Mouse (Mus musculus) CH12.LX (cell line): ENCODE data around the gene Pik3cb. TPM values are rescaled to one million over a fixed set of nuclear protein-coding genes. Genes with fewer than 3 reads are reported as not detected.

Experiments used
- DNase-seq: peaks from one replicate; pipeline ENCODE4 v3.0.0-alpha.2; 2013; ENCODE audit errors: extremely low read depth
- H3K27ac ChIP-seq: 2 replicates; pipeline ENCODE4 v1.5.1; 2012; ENCODE audit warnings: low read depth, mild to moderate bottlenecking, control low read depth, moderate library complexity; ENCODE audit not compliant: insufficient read depth
- H3K27me3 ChIP-seq: replicated peaks from 2 replicates; pipeline ENCODE3; 2012; ENCODE audit warnings: inconsistent platforms
- H3K36me3 ChIP-seq, 2 experiments: replicated peaks in 1 of 2; 2 replicates each; pipeline versions ENCODE3 to v1.6.1; 2012; ENCODE audit warnings: inconsistent platforms in 1 of 2, low read length in 1 of 2, mild to moderate bottlenecking in 1 of 2, mixed read lengths in 1 of 2, moderate library complexity in 1 of 2; ENCODE audit not compliant: control insufficient read depth in 1 of 2, insufficient read depth in 1 of 2
- H3K4me1 ChIP-seq, 2 experiments: 2 replicates each; pipeline ENCODE4 v1.6.1; 2012; ENCODE audit warnings: inconsistent platforms in 1 of 2, moderate library complexity in 1 of 2; ENCODE audit not compliant: insufficient read depth in 2 of 2, control insufficient read depth in 1 of 2
- H3K4me2 ChIP-seq: 2 replicates; pipeline ENCODE4 v1.6.1; 2012; ENCODE audit warnings: low read depth, mild to moderate bottlenecking, control low read depth; ENCODE audit not compliant: poor library complexity, insufficient read depth, severe bottlenecking
- H3K4me3 ChIP-seq, 3 experiments: fragments of 150-350 bp in 1 of 3; sonication (generic) in 1 of 3; replicated peaks in 1 of 3; 2 replicates each; pipeline versions ENCODE3 to v1.5.1; 2011 to 2012; ENCODE audit warnings: low read depth in 2 of 3, low read length in 2 of 3, mild to moderate bottlenecking in 2 of 3, moderate library complexity in 2 of 3, control low read depth in 1 of 3, improper control_type of control experiment in 1 of 3, inconsistent platforms in 1 of 3, mixed read lengths in 1 of 3; ENCODE audit not compliant: poor library complexity in 1 of 3
- H3K79me2 ChIP-seq: replicated peaks from 2 replicates; pipeline ENCODE4 v1.6.1; 2012; ENCODE audit warnings: mild to moderate bottlenecking, moderate library complexity; ENCODE audit not compliant: control insufficient read depth, poor library complexity, insufficient read depth, severe bottlenecking; ENCODE audit errors: extremely low read depth
- H3K9ac ChIP-seq: 2 replicates; pipeline ENCODE4 v1.6.1; 2012; ENCODE audit warnings: low read depth, mild to moderate bottlenecking, control low read depth, moderate library complexity; ENCODE audit not compliant: insufficient read depth
- H3K9me3 ChIP-seq: replicated peaks from 2 replicates; pipeline ENCODE3; 2012; ENCODE audit warnings: low read length, inconsistent platforms, mixed read lengths
- BHLHE40 ChIP-seq: IDR thresholded peaks from 2 replicates; pipeline ENCODE4 v1.6.1; 2011; ENCODE audit warnings: mild to moderate bottlenecking, low read depth, low read length, improper control_type of control experiment
- CHD1 ChIP-seq: IDR thresholded peaks from 2 replicates; pipeline ENCODE4 v1.6.1; 2012; ENCODE audit warnings: low read depth, low read length, improper control_type of control experiment, inconsistent platforms
- CTCF ChIP-seq, 2 experiments: IDR thresholded peaks in 1 of 2; conservative IDR thresholded peaks in 1 of 2; 2 replicates each; pipeline ENCODE4 v1.5.1; 2011 to 2012; ENCODE audit warnings: low read depth in 2 of 2, low read length in 2 of 2, improper control_type of control experiment in 1 of 2, inconsistent platforms in 1 of 2, mild to moderate bottlenecking in 1 of 2, moderate library complexity in 1 of 2
- ELF1 ChIP-seq: IDR thresholded peaks from 2 replicates; pipeline ENCODE4 v1.6.1; 2014; ENCODE audit warnings: low read depth, mild to moderate bottlenecking, inconsistent platforms, low read length, improper control_type of control experiment
- IRF4 ChIP-seq: IDR thresholded peaks from 2 replicates; pipeline ENCODE4 v1.6.1; 2014; ENCODE audit warnings: low read depth, mild to moderate bottlenecking, inconsistent platforms, low read length, improper control_type of control experiment
- KAT2A ChIP-seq: IDR thresholded peaks from 2 replicates; pipeline ENCODE4 v1.6.1; 2012; ENCODE audit warnings: low read length, improper control_type of control experiment, inconsistent platforms; ENCODE audit not compliant: insufficient replicate concordance
- MAX ChIP-seq: IDR thresholded peaks from 2 replicates; pipeline ENCODE4 v1.6.1; 2011; ENCODE audit warnings: low read length, improper control_type of control experiment
- MEF2A ChIP-seq: IDR thresholded peaks from 2 replicates; pipeline ENCODE4 v1.6.1; 2014; ENCODE audit warnings: low read depth, mild to moderate bottlenecking, inconsistent platforms, low read length, improper control_type of control experiment, borderline replicate concordance
- MXI1 ChIP-seq: IDR thresholded peaks from 2 replicates; pipeline ENCODE4 v1.6.1; 2011; ENCODE audit warnings: mild to moderate bottlenecking, low read depth, low read length, improper control_type of control experiment
- NELFE ChIP-seq: IDR thresholded peaks from 2 replicates; pipeline ENCODE4 v1.6.1; 2011; ENCODE audit warnings: low read depth, low read length, improper control_type of control experiment
- POLR2A ChIP-seq: IDR thresholded peaks from 2 replicates; pipeline ENCODE4 v1.6.1; 2011; ENCODE audit warnings: low read depth, mild to moderate bottlenecking, improper control_type of control experiment, low read length
- SMC3 ChIP-seq: IDR thresholded peaks from 2 replicates; pipeline ENCODE4 v1.6.1; 2011; ENCODE audit warnings: low read depth, low read length, improper control_type of control experiment
- TBP ChIP-seq: conservative IDR thresholded peaks from 2 replicates; pipeline ENCODE4 v1.6.1; 2011; ENCODE audit warnings: low read depth, low read length, improper control_type of control experiment
- UBTF ChIP-seq: IDR thresholded peaks from 2 replicates; pipeline ENCODE4 v1.6.1; 2012; ENCODE audit warnings: low read depth, mild to moderate bottlenecking, inconsistent platforms, low read length, improper control_type of control experiment, moderate library complexity
- USF1 ChIP-seq: IDR thresholded peaks from 2 replicates; pipeline ENCODE4 v1.6.1; 2014; ENCODE audit warnings: low read depth, mild to moderate bottlenecking, inconsistent platforms, low read length, improper control_type of control experiment
- ZC3H11A ChIP-seq: IDR thresholded peaks from 2 replicates; pipeline ENCODE4 v1.6.1; 2012; ENCODE audit warnings: low read depth, mild to moderate bottlenecking, inconsistent platforms, low read length, improper control_type of control experiment
- ZKSCAN1 ChIP-seq: IDR thresholded peaks from 2 replicates; pipeline ENCODE4 v1.6.1; 2012; ENCODE audit warnings: low read depth, inconsistent platforms, low read length, improper control_type of control experiment, borderline replicate concordance
- dilution Hi-C: fragments of 300-500 bp; cut with MboI; formaldehyde crosslinking; loops from 2 replicates; pipeline ENCODE4 v1.14.3; 2020; ENCODE audit warnings: low sequenced_read_pairs; ENCODE audit not compliant: extremely low pct_unique_long_range_greater_than_20kb, extremely low pct_ligation_motif_present
- in situ Hi-C: fragments of 300-500 bp; cut with MboI; formaldehyde crosslinking; loops from 3 replicates; pipeline ENCODE4 v1.14.3; 2019; ENCODE audit warnings: low sequenced_read_pairs, low pct_ligation_motif_present, low pct_unique_long_range_greater_than_20kb, mixed read lengths
- polyA plus RNA-seq: library from polyadenylated mRNA; unstranded; fragments of >175 nt; gene quantifications from 2 replicates; pipeline ENCODE4 v1.2.1, GENCODE M21; 2012; ENCODE audit warnings: low read depth; ENCODE audit not compliant: insufficient read length
- total RNA-seq, 2 experiments: library from RNA; depleted of rRNA; stranded (reverse); fragments of 300-350 nt in 1 of 2; fragments of >200 nt in 1 of 2; gene quantifications; 2 replicates each; pipeline ENCODE4 v1.2.3; 2012 to 2014

The Pik3cb gene
- total and polyA plus RNA-seq, 3 experiments, result 1.0 to 3.2 (median 1.0) TPM

DNA sequence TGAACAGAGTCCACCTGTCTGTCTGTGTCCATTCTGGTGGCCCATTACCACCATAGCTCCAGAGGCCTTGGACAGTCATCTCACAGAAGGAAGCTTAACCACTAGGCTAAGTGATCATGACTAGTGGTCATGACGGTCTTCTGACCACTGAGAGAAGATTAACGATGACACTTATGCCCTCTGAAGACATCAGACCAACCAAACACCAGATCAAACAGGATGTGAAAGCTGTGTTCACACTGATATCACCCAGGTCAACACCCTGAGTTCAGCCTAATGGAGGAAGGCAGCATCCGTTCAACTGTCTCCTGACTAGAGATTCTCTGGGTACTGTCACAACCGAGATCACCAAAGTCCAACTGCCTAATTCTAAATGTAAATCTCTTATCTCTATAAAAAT lies 17.7 kb downstream of the Pik3cb start:
- dilution Hi-C loops, result no loop called here
- Histone ChIP-seq H3K9ac (no peak overlapping the region), H3K4me1 (no peaks in the 10 kb centered on the region), H3K27ac (no peak overlapping the region), H3K9me3 (no peaks in the 10 kb centered on the region), H3K27me3 (no peaks in the 10 kb centered on the region), H3K79me2 (no peaks in the 10 kb centered on the region), H3K4me3 (no peak overlapping the region), H3K36me3 (peaks cover 0 to 2% of the 10 kb centered on the region in 2 experiments), H3K4me2 (no peak overlapping the region)
- TF ChIP-seq SMC3, result no peak
- no peak for TF ChIP-seq ZC3H11A
- TF ChIP-seq IRF4, result no peak
- no peak for TF ChIP-seq MEF2A
- TF ChIP-seq ZKSCAN1, result no peak
- TF ChIP-seq TBP, result no peak
- no peak for TF ChIP-seq KAT2A
- no peak for TF ChIP-seq POLR2A
- TF ChIP-seq ELF1, result no peak
- no peak for TF ChIP-seq BHLHE40
- in situ Hi-C loops, result no loop called here
- DNase-seq, result no peak

- Histone ChIP-seq H3K36me3 (peaks cover 0 to 3% of the 10 kb centered on the region in 2 experiments), H3K4me3 (no peak overlapping the region), H3K79me2 (no peaks in the 10 kb centered on the region), H3K27me3 (no peaks in the 10 kb centered on the region), H3K9ac (no peak overlapping the region), H3K4me1 (peaks cover 0 to 9% of the 10 kb centered on the region in 2 experiments; a peak in 1 of 4 replicates), H3K9me3 (no peaks in the 10 kb centered on the region), H3K27ac (no peak overlapping the region), H3K4me2 (no peak overlapping the region)
- in situ Hi-C loops (no loop called here), dilution Hi-C loops (no loop called here)
- TF ChIP-seq UBTF (no peak), ZKSCAN1 (no peak), CHD1 (no peak), NELFE (no peak), MXI1 (no peak), POLR2A (no peak), CTCF (conservative IDR thresholded peaks at IDR 0.05 in 1 of 2, IDR thresholded peaks at IDR 0.05 in 1 of 2; ENCODE audit: low read depth in 2 of 2, low read length in 2 of 2) (no peak), MAX (no peak), USF1 (no peak), MEF2A (no peak)
- DNase-seq, result no peak
These were observed 28.0 kb downstream of the Pik3cb start for GRCm38 (mm10) chr9:99112409-99112808.
